ENCODE assay signal across 8 mouse cellular contexts in genomic region chr3:90231075-90231474, GRCm38 (mm10). TPM values are rescaled to one million over a fixed set of nuclear protein-coding genes. Genes with fewer than 3 reads are reported as not detected.
DNase-seq lines count a peak whose midpoint lies in the region; ATAC-seq and TF ChIP-seq lines count a peak whose summit lies in the region.

No protein-coding gene starts in this region.

- H3K27me3 ChIP-seq in kidney, postnatal 0 days (ENCODE audit: insufficient read depth, low read length): no peaks in the 10 kb centered on the region
- no peaks in the 10 kb centered on the region for H3K27me3 ChIP-seq in embryonic facial prominence, embryonic 12.5 days
- H3K27me3 ChIP-seq in limb, embryonic 11.5 days (ENCODE audit: control insufficient read depth, insufficient read depth, low read length): no peaks in the 10 kb centered on the region
- H3K27me3 ChIP-seq in neural tube, embryonic 14.5 days (ENCODE audit: control insufficient read depth, insufficient read depth, low read length): no peaks in the 10 kb centered on the region

- H3K4me3 ChIP-seq in kidney, postnatal 0 days (replicated peaks; ENCODE audit: low read depth, low read length): peak overlapping the region; percentile 57
- peak overlapping the region; percentile 71 for H3K4me3 ChIP-seq in embryonic facial prominence, embryonic 12.5 days
- H3K4me3 ChIP-seq in limb, embryonic 11.5 days (ENCODE audit: low read depth, low read length): peak overlapping the region; percentile 66
- H3K4me3 ChIP-seq in neural tube, embryonic 14.5 days (ENCODE audit: low read depth, low read length): peak overlapping the region; percentile 77

- no peak for ATAC-seq in kidney, postnatal 0 days (replicated peaks; ENCODE audit: low FRiP score, low read depth)
- no peak for ATAC-seq in embryonic facial prominence, embryonic 12.5 days (ENCODE audit: insufficient number of reproducible peaks, insufficient read depth, low FRiP score, low TSS enrichment)
- ATAC-seq in limb, embryonic 11.5 days (ENCODE audit: insufficient number of reproducible peaks, low FRiP score, low TSS enrichment, low read depth): no peak
- ATAC-seq in neural tube, embryonic 14.5 days (ENCODE audit: low read depth): no peak

- peak overlapping the region; percentile 75; the same call in 1 of the 2 replicates for H3K9ac ChIP-seq in kidney, postnatal 0 days (ENCODE audit: low read depth, low read length)
- H3K9ac ChIP-seq in embryonic facial prominence, embryonic 12.5 days: peak overlapping the region; percentile 72; the same call in 1 of the 2 replicates
- peak overlapping the region; percentile 83 for H3K9ac ChIP-seq in limb, embryonic 11.5 days (ENCODE audit: low read length)
- H3K9ac ChIP-seq in neural tube, embryonic 14.5 days (replicated peaks; ENCODE audit: low read depth, low read length): 0 out of 2 replicates have a peak overlapping the region, but pooled peaks have one; percentile 81

- peaks cover 5% of the 10 kb centered on the region; the same call in 1 of the 2 replicates for H3K36me3 ChIP-seq in kidney, postnatal 0 days (ENCODE audit: insufficient read depth, low read length)
- peaks cover 19% of the 10 kb centered on the region for H3K36me3 ChIP-seq in embryonic facial prominence, embryonic 12.5 days
- H3K36me3 ChIP-seq in limb, embryonic 11.5 days (ENCODE audit: control insufficient read depth, insufficient read depth, low read length): peaks cover 2% of the 10 kb centered on the region; the same call in 1 of the 2 replicates
- no peaks in the 10 kb centered on the region; the same call in 1 of the 2 replicates for H3K36me3 ChIP-seq in neural tube, embryonic 14.5 days (ENCODE audit: control insufficient read depth, insufficient read depth, low read length)

- H3K9me3 ChIP-seq in kidney, postnatal 0 days (replicated peaks; ENCODE audit: low read length): no peaks in the 10 kb centered on the region
- no peaks in the 10 kb centered on the region for H3K9me3 ChIP-seq in embryonic facial prominence, embryonic 12.5 days
- H3K9me3 ChIP-seq in limb, embryonic 11.5 days (ENCODE audit: control insufficient read depth, low read length): no peaks in the 10 kb centered on the region
- H3K9me3 ChIP-seq in neural tube, embryonic 14.5 days (ENCODE audit: control insufficient read depth, low read length): no peaks in the 10 kb centered on the region

- DNase-seq in kidney, postnatal 0 days (ENCODE audit: low spot score): no peak
- no peak for DNase-seq in kidney, postnatal 14 days
- no peak for DNase-seq in limb, embryonic 11.5 days (ENCODE audit: low spot score)
- DNase-seq in layer of hippocampus, adult 9-10 months (ENCODE audit: low spot score): no peak
- DNase-seq in cerebellum, postnatal 25 days: no peak
- DNase-seq in layer of hippocampus, adult 9-11 months: no peak

- no peaks in the 10 kb centered on the region for H3K4me1 ChIP-seq in kidney, postnatal 0 days (replicated peaks; ENCODE audit: insufficient read depth, low read length)
- H3K4me1 ChIP-seq in embryonic facial prominence, embryonic 12.5 days: peaks cover 5% of the 10 kb centered on the region
- H3K4me1 ChIP-seq in limb, embryonic 11.5 days (ENCODE audit: control insufficient read depth, insufficient read depth, low read length): peaks cover 2% of the 10 kb centered on the region; the same call in 1 of the 2 replicates
- H3K4me1 ChIP-seq in neural tube, embryonic 14.5 days (ENCODE audit: control insufficient read depth, insufficient read depth, low read length): no peaks in the 10 kb centered on the region; the same call in 1 of the 2 replicates

- peak overlapping the region; percentile 68 for H3K4me2 ChIP-seq in kidney, postnatal 0 days (ENCODE audit: low read length)
- H3K4me2 ChIP-seq in embryonic facial prominence, embryonic 12.5 days (replicated peaks): peak overlapping the region; percentile 80
- peak overlapping the region; percentile 73 for H3K4me2 ChIP-seq in limb, embryonic 11.5 days (ENCODE audit: low read depth, severe bottlenecking)
- H3K4me2 ChIP-seq in neural tube, embryonic 14.5 days (ENCODE audit: low read depth, low read length): peak overlapping the region; percentile 87

- WGBS in kidney, postnatal 0 days: 12% methylated on average over 8 of the region's 8 CpGs
- 17% methylated on average over 8 of the region's 8 CpGs for WGBS in embryonic facial prominence, embryonic 12.5 days
- WGBS in limb, embryonic 11.5 days: 9% methylated on average over 8 of the region's 8 CpGs
- WGBS in neural tube, embryonic 14.5 days: 20% methylated on average over 8 of the region's 8 CpGs

- no peak for TF ChIP-seq CTCF in kidney, postnatal 0 days (IDR thresholded peaks at IDR 0.05; ENCODE audit: low read depth)

- H3K27ac ChIP-seq in kidney, postnatal 0 days: no peak overlapping the region
- H3K27ac ChIP-seq in embryonic facial prominence, embryonic 12.5 days: peak overlapping the region; percentile 87; the same call in 1 of the 2 replicates
- no peak overlapping the region; the same call in 1 of the 2 replicates for H3K27ac ChIP-seq in limb, embryonic 11.5 days (replicated peaks; ENCODE audit: low read depth, low read length)
- H3K27ac ChIP-seq in neural tube, embryonic 14.5 days (ENCODE audit: low read depth, low read length): no peak overlapping the region

RNA-seq across cellular contexts. Expression of gene Jtb, which starts 0.3 kb away (rescaled TPM):
- polyA plus RNA-seq in kidney, postnatal 0 days (2015; fragmentation: Nextera tagmentation; extraction: Ambion mirVana): 153 and 160 TPM in 2 replicates
- polyA plus RNA-seq in embryonic facial prominence, embryonic 12.5 days (2016; fragmentation: Nextera tagmentation; extraction: Ambion mirVana): 90.5 and 97.3 TPM in 2 replicates
- 79.5 and 80.1 TPM in 2 replicates for polyA plus RNA-seq in limb, embryonic 11.5 days (2014; fragmentation: Nextera tagmentation; extraction: Ambion mirVana)
- polyA plus RNA-seq in neural tube, embryonic 14.5 days (2014; fragmentation: Nextera tagmentation; extraction: Ambion mirVana): 98.9 and 102 TPM in 2 replicates

RNA-seq across cellular contexts. Expression of gene Creb3l4, which starts 12.2 kb away (rescaled TPM):
- 4.0 and 5.1 TPM in 2 replicates for polyA plus RNA-seq in kidney, postnatal 0 days (2015; fragmentation: Nextera tagmentation; extraction: Ambion mirVana)
- polyA plus RNA-seq in embryonic facial prominence, embryonic 12.5 days (2016; fragmentation: Nextera tagmentation; extraction: Ambion mirVana): 8.5 and 9.7 TPM in 2 replicates
- polyA plus RNA-seq in limb, embryonic 11.5 days (2014; fragmentation: Nextera tagmentation; extraction: Ambion mirVana): 11.0 and 11.3 TPM in 2 replicates
- 1.3 and 2.4 TPM in 2 replicates for polyA plus RNA-seq in neural tube, embryonic 14.5 days (2014; fragmentation: Nextera tagmentation; extraction: Ambion mirVana)

RNA-seq across cellular contexts. Expression of gene Slc39a1, which starts 16.9 kb away (rescaled TPM):
- 130 TPM in 2 replicates for polyA plus RNA-seq in kidney, postnatal 0 days (2015; fragmentation: Nextera tagmentation; extraction: Ambion mirVana)
- 63.3 and 63.5 TPM in 2 replicates for polyA plus RNA-seq in embryonic facial prominence, embryonic 12.5 days (2016; fragmentation: Nextera tagmentation; extraction: Ambion mirVana)
- polyA plus RNA-seq in limb, embryonic 11.5 days (2014; fragmentation: Nextera tagmentation; extraction: Ambion mirVana): 58.0 and 58.3 TPM in 2 replicates
- 41.2 and 46.0 TPM in 2 replicates for polyA plus RNA-seq in neural tube, embryonic 14.5 days (2014; fragmentation: Nextera tagmentation; extraction: Ambion mirVana)

RNA-seq across cellular contexts. Expression of gene Rab13, which starts 17.6 kb away (rescaled TPM):
- 34.0 and 36.7 TPM in 2 replicates for polyA plus RNA-seq in kidney, postnatal 0 days (2015; fragmentation: Nextera tagmentation; extraction: Ambion mirVana)
- 27.7 and 30.6 TPM in 2 replicates for polyA plus RNA-seq in embryonic facial prominence, embryonic 12.5 days (2016; fragmentation: Nextera tagmentation; extraction: Ambion mirVana)
- polyA plus RNA-seq in limb, embryonic 11.5 days (2014; fragmentation: Nextera tagmentation; extraction: Ambion mirVana): 15.4 and 16.9 TPM in 2 replicates
- polyA plus RNA-seq in neural tube, embryonic 14.5 days (2014; fragmentation: Nextera tagmentation; extraction: Ambion mirVana): 8.0 and 12.4 TPM in 2 replicates

RNA-seq across cellular contexts. Expression of gene Rps27, which starts 17.6 kb away (rescaled TPM):
- polyA plus RNA-seq in kidney, postnatal 0 days (2015; fragmentation: Nextera tagmentation; extraction: Ambion mirVana): 1,751 and 2,362 TPM in 2 replicates
- 1,310 and 1,325 TPM in 2 replicates for polyA plus RNA-seq in embryonic facial prominence, embryonic 12.5 days (2016; fragmentation: Nextera tagmentation; extraction: Ambion mirVana)
- polyA plus RNA-seq in limb, embryonic 11.5 days (2014; fragmentation: Nextera tagmentation; extraction: Ambion mirVana): 1,463 and 1,516 TPM in 2 replicates
- 896 and 936 TPM in 2 replicates for polyA plus RNA-seq in neural tube, embryonic 14.5 days (2014; fragmentation: Nextera tagmentation; extraction: Ambion mirVana)
